Mouse (Mus musculus) thymus, adult 2 months (tissue): ENCODE data around the gene Mt1. TPM values are rescaled to one million over a fixed set of nuclear protein-coding genes. Genes with fewer than 3 reads are reported as not detected.

Source experiments
- DNase-seq: peaks from one replicate; pipeline ENCODE4 v3.0.0; 2021
- H3K27ac ChIP-seq: fragments of 200-500 bp; 2 replicates; pipeline ENCODE4 v1.5.1; 2012; ENCODE audit warnings: low read length, control low read depth; ENCODE audit not compliant: control insufficient read depth, insufficient read depth
- H3K27me3 ChIP-seq: fragments of 200-500 bp; 2 replicates; pipeline ENCODE4 v1.6.1; 2012; ENCODE audit warnings: mild to moderate bottlenecking, low read length, moderate library complexity, mixed read lengths; ENCODE audit not compliant: control insufficient read depth, insufficient read depth
- H3K36me3 ChIP-seq: fragments of 200-500 bp; 2 replicates; pipeline ENCODE4 v1.6.1; 2012; ENCODE audit warnings: mild to moderate bottlenecking, low read length, moderate library complexity; ENCODE audit not compliant: control insufficient read depth, insufficient read depth
- H3K4me1 ChIP-seq: fragments of 200-500 bp; replicated peaks from 2 replicates; pipeline ENCODE4 v1.6.1; 2012; ENCODE audit warnings: low read length; ENCODE audit not compliant: control insufficient read depth, insufficient read depth
- H3K4me3 ChIP-seq: fragments of 200-500 bp; 2 replicates; pipeline ENCODE4 v1.5.1; 2012; ENCODE audit warnings: mild to moderate bottlenecking, low read length, control low read depth, moderate library complexity; ENCODE audit not compliant: control insufficient read depth, insufficient read depth
- CTCF ChIP-seq: fragments of 200-500 bp; IDR thresholded peaks from 2 replicates; pipeline ENCODE4 v1.5.1; 2012; ENCODE audit warnings: mild to moderate bottlenecking, control low read depth, low read length, moderate library complexity, borderline replicate concordance; ENCODE audit not compliant: control insufficient read depth, poor library complexity, insufficient read depth; ENCODE audit errors: extremely low read depth
- POLR2A ChIP-seq: fragments of 200-500 bp; IDR thresholded peaks from 2 replicates; pipeline ENCODE4 v1.6.1; 2012; ENCODE audit warnings: mild to moderate bottlenecking, low read length, control low read depth, moderate library complexity; ENCODE audit not compliant: control insufficient read depth, poor library complexity, insufficient read depth; ENCODE audit errors: extremely low read depth
- WGBS: fragments of 180-500 bp; shearing (Covaris S2); methylation state at CpG from one replicate; pipeline ENCODE4 v1.1.7; 2018; 5-methylcytosine and 5-hydroxymethylcytosine counted together
- polyA plus RNA-seq: library from polyadenylated mRNA; depleted of rRNA; stranded (reverse); fragments of >200 nt; gene quantifications from 2 replicates; pipeline ENCODE4 v1.2.3, GENCODE M21; 2012

The Mt1 gene
- polyA plus RNA-seq, 1 experiment, result 260 TPM

DNA sequence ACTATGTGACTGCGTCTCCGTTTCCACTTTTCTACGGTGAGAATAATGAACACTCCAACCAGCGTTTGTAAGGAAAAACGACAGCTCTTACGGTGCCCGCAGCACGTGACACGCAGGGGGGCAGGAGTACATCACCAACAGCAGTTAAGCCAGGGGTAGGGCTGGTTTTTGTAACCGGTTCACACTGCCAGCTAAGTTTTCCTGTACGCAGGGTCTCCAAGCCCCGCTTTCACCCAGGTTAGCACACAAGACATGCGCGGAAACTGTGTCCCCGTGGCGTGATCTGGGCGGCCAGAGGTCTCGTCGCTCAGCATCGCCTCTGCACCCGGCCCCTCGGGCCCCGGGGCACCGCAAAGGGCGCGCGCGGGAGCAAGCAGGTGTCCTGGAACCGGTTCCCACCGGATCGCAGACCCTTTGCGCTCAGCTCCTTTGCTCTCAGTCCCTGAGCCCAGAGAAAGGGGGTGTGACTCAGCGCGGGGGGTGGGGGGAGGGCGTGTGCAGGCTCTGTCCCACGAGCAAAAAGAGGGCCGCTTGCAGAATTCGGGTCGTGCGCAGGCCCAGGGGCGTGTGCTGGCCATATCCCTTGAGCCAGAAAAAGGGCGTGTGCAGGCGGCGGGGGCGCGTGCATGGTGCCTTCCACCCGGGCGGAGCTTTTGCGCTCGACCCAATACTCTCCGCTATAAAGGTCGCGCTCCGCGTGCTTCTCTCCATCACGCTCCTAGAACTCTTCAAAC, 6.6 kb upstream of the Mt1 start, which contains the start of gene Mt2:
Gene Mt2 (plus strand): TSS at position 590 of the 734 bp plus-strand sequence.
- 0 out of 2 replicates have a peak, but pooled peaks have one; percentile 13 for TF ChIP-seq CTCF
- 0 out of 2 replicates have a peak, but pooled peaks have one; percentile 22 for TF ChIP-seq POLR2A
- 2% methylated on average over 56 of the region's 56 CpGs for WGBS
- peak within 1 kb of the TSS; percentile 11; the same call in 1 of the 2 replicates for H3K4me3 ChIP-seq
- H3K27ac ChIP-seq, result no peak within 1 kb of the TSS
- H3K27me3 ChIP-seq, result peaks cover 6% of the 10 kb centered on the region
- peaks cover 8% of the 10 kb centered on the region; the same call in 1 of the 2 replicates for H3K4me1 ChIP-seq
- no peak for DNase-seq
- no peaks in the 10 kb centered on the region for H3K36me3 ChIP-seq

DNA sequence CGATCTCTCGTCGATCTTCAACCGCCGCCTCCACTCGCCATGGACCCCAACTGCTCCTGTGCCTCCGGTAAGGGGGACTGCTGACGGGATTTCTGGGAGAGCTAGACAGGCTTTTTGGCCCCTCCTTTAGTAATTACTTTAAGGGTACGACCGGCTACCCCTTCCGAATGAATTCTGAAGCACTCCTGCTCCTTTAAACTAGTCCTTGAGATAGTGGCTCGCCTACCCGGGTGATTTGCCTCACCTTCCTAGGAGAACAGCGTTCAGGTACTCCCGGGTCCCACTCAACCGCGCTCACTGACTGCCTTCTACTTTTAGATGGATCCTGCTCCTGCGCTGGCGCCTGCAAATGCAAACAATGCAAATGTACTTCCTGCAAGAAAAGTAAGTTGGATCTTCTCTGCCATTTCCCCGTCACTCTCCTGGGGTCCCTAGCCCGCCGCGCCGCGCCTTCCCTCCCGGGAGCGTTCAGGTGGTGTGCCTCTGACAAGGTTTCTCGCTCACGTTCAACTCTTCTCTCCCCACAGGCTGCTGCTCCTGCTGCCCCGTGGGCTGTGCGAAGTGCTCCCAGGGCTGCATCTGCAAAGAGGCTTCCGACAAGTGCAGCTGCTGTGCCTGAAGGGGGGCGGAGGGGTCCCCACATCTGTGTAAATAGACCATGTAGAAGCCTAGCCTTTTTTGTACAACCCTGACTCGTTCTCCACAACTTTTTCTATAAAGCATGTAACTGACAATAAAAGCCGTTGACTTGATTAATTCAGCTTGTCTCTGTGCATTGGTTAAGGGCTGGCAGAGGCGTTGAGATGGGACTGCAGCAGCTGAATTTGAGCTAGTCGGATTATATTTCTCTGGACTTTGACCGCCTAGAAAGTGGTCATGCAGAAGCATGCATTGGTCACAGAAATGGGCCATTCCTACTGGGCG, 5.8 kb upstream of the Mt1 start:
- 4% methylated on average over 39 of the region's 39 CpGs for WGBS
- peak; percentile 19 for DNase-seq
- TF ChIP-seq CTCF, result no peak
- TF ChIP-seq POLR2A, result no peak
- H3K27ac ChIP-seq, result no peak overlapping the region
- 0 out of 2 replicates have a peak overlapping the region, but pooled peaks have one; percentile 11 for H3K4me3 ChIP-seq
- H3K36me3 ChIP-seq, result no peaks in the 10 kb centered on the region
- peaks cover 8% of the 10 kb centered on the region; the same call in 1 of the 2 replicates for H3K4me1 ChIP-seq
- H3K27me3 ChIP-seq, result peaks cover 6% of the 10 kb centered on the region

DNA sequence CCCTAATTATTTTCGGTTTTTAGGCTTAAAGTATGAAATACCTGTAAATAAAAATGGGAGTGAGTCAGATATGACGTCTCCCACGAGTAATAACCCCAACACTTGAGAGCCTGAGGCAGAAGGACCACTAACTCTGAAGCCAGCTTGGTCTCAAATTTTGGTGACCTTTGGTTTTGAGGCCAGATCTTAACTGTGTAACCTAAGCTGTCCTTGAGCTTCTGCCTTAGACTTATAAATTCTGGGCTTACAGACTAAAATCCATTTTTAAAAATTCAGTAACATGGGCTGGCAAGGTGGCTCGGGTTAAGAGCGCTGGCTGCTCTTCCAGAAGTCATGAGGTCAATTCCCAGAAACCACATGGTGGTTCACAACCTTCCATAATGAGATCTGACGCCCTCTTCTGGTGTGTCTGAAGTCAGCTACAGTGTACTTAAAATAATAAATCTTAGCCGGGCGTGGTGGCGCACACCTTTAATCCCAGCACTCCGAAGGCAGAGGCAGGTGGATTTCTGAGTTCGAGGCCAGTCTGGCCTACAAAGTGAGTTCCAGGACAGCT, 5.0 kb upstream of the Mt1 start:
- WGBS, result 51% methylated on average over 11 of the region's 11 CpGs
- H3K36me3 ChIP-seq, result no peaks in the 10 kb centered on the region
- H3K27me3 ChIP-seq, result peaks cover 9% of the 10 kb centered on the region
- H3K4me3 ChIP-seq, result no peak overlapping the region
- no peak overlapping the region for H3K27ac ChIP-seq
- no peak for DNase-seq
- TF ChIP-seq CTCF, result no peak
- TF ChIP-seq POLR2A, result no peak
- peaks cover 10% of the 10 kb centered on the region; the same call in 1 of the 2 replicates for H3K4me1 ChIP-seq

GRCm38 (mm10) chr8:94174619-94175213, 4.2 kb upstream of the Mt1 start:
- H3K4me1 ChIP-seq, result peaks cover 13% of the 10 kb centered on the region; the same call in 1 of the 2 replicates
- H3K27me3 ChIP-seq, result peaks cover 12% of the 10 kb centered on the region
- WGBS, result 35% methylated on average over 7 of the region's 7 CpGs
- DNase-seq, result no peak
- no peak overlapping the region for H3K4me3 ChIP-seq
- TF ChIP-seq CTCF (no peak), POLR2A (no peak)
- H3K27ac ChIP-seq, result no peak overlapping the region
- H3K36me3 ChIP-seq, result no peaks in the 10 kb centered on the region

GRCm38 (mm10) chr8:94177716-94178390, 1.0 kb upstream of the Mt1 start:
- 68% methylated on average over 7 of the region's 7 CpGs for WGBS
- peaks cover 5% of the 10 kb centered on the region; the same call in 1 of the 2 replicates for H3K4me1 ChIP-seq
- no peak for DNase-seq
- H3K27me3 ChIP-seq, result peaks cover 13% of the 10 kb centered on the region
- no peak for TF ChIP-seq POLR2A
- TF ChIP-seq CTCF, result no peak
- no peak overlapping the region for H3K27ac ChIP-seq
- H3K4me3 ChIP-seq, result no peak overlapping the region
- no peaks in the 10 kb centered on the region for H3K36me3 ChIP-seq
